ENCODE assay signal across 2 mouse cellular contexts in the genomic region with DNA sequence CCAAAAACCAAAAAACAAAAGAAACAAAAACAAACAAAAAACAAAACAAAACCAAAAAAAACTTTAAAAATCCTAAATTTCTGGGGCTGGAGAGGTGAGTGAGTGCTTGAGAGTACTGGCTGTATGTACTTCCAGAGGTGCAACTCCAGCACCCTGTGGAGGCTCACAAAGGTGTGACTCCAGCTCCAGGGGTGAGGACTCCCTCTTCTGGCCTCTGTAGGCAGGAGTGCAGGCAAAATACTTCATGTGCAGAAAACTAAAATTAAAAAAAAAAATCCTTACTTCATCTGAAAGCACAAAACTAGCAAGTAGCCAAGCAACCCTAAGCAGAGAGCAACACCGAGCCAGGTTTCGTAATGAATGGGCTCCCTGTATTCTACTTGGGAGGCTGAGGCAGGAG.
TF ChIP-seq lines count a peak whose summit lies in the region.

No protein-coding gene starts in this region.

TF ChIP-seq in CH12.LX, 34 proteins besides CTCF, POLR2A, EP300 and RAD21:
- TF ChIP-seq MYC (IDR thresholded peaks at IDR 0.05; ENCODE audit: low read depth, low read length) (no peak), JUND (conservative IDR thresholded peaks at IDR 0.05; ENCODE audit: low read depth, low read length) (no peak), UBTF (IDR thresholded peaks at IDR 0.05; ENCODE audit: low read depth, low read length) (no peak), NRF1 (IDR thresholded peaks at IDR 0.05; ENCODE audit: low read depth, low read length) (no peak), PAX5 (IDR thresholded peaks at IDR 0.05; ENCODE audit: low read length) (no peak), MAX (IDR thresholded peaks at IDR 0.05; ENCODE audit: low read length) (no peak), JUN (IDR thresholded peaks at IDR 0.05; ENCODE audit: insufficient read depth, low read depth, low read length) (no peak), ZKSCAN1 (IDR thresholded peaks at IDR 0.05; ENCODE audit: borderline replicate concordance, low read depth, low read length) (no peak), ETS1 (conservative IDR thresholded peaks at IDR 0.05; ENCODE audit: low read depth, low read length) (no peak), ZMIZ1 (IDR thresholded peaks at IDR 0.05; ENCODE audit: low read depth, low read length) (no peak), ZC3H11A (IDR thresholded peaks at IDR 0.05; ENCODE audit: low read depth, low read length) (no peak), BHLHE40 (IDR thresholded peaks at IDR 0.05; ENCODE audit: low read depth, low read length) (no peak), POLR2AphosphoS2 (IDR thresholded peaks at IDR 0.05; ENCODE audit: low read depth, low read length) (no peak), ZNF384 (IDR thresholded peaks at IDR 0.05; ENCODE audit: low read depth, low read length) (no peak), CHD2 (IDR thresholded peaks at IDR 0.05; ENCODE audit: low read length) (no peak), IRF4 (IDR thresholded peaks at IDR 0.05; ENCODE audit: low read depth, low read length) (no peak), MAFK (IDR thresholded peaks at IDR 0.05; ENCODE audit: insufficient replicate concordance, low read length) (no peak), TCF12 (IDR thresholded peaks at IDR 0.05; ENCODE audit: low read depth, low read length) (no peak), GABPA (IDR thresholded peaks at IDR 0.05; ENCODE audit: insufficient replicate concordance, low read depth, low read length) (no peak)
TF ChIP-seq in CH12.LX: peak in this region for 0.

TF ChIP-seq in MEL, 35 proteins besides CTCF, POLR2A, EP300 and RAD21:
- no peak for TF ChIP-seq TCF12 (IDR thresholded peaks at IDR 0.05; ENCODE audit: low read depth, low read length)
- TF ChIP-seq ETS1 (IDR thresholded peaks at IDR 0.05; ENCODE audit: low read depth, low read length) = no peak
- TF ChIP-seq TBP (IDR thresholded peaks at IDR 0.05; ENCODE audit: low read depth, low read length) = no peak
- TF ChIP-seq USF2 (IDR thresholded peaks at IDR 0.05; ENCODE audit: borderline replicate concordance in 1 of 2, insufficient read depth in 1 of 2, low read depth in 1 of 2, low read length in 2 of 2) = no peak
- TF ChIP-seq RCOR1 (IDR thresholded peaks at IDR 0.05; ENCODE audit: low read depth, low read length) = no peak
- no peak for TF ChIP-seq MYC (IDR thresholded peaks at IDR 0.05; ENCODE audit: low read depth, low read length)
- no peak for TF ChIP-seq ZKSCAN1 (IDR thresholded peaks at IDR 0.05; ENCODE audit: low read depth, low read length)
- TF ChIP-seq USF1 (IDR thresholded peaks at IDR 0.05; ENCODE audit: low read depth, low read length) = no peak
- TF ChIP-seq CHD1 (IDR thresholded peaks at IDR 0.05; ENCODE audit: low read depth, low read length) = no peak
- TF ChIP-seq CHD2 (IDR thresholded peaks at IDR 0.05; ENCODE audit: low read length) = no peak
- TF ChIP-seq GATA1 (IDR thresholded peaks at IDR 0.05; ENCODE audit: low read depth, low read length) = no peak
- no peak for TF ChIP-seq UBTF (IDR thresholded peaks at IDR 0.05; ENCODE audit: borderline replicate concordance, insufficient read depth, low read depth, low read length)
- TF ChIP-seq ZNF384 (IDR thresholded peaks at IDR 0.05; ENCODE audit: low read depth, low read length) = no peak
- no peak for TF ChIP-seq NELFE (IDR thresholded peaks at IDR 0.05; ENCODE audit: low read depth, low read length)
- no peak for TF ChIP-seq MYB (IDR thresholded peaks at IDR 0.05; ENCODE audit: low read depth, low read length)
